Mouse (Mus musculus): ENCODE measurements around the gene Ubtd1. TPM values are rescaled to one million over a fixed set of nuclear protein-coding genes. Genes with fewer than 3 reads are reported as not detected.
A peak's percentile ranks its signal among the peaks of the same experiment; 100 is the strongest.

Ubtd1 gene
- polyA plus RNA-seq, 1 experiment from 2014 or later = 13.1 TPM

- H3K9me3 ChIP-seq (ENCODE audit: low read depth, low read length) = no peaks in the 10 kb centered on the region
- H3K9ac ChIP-seq = no peak overlapping the region
- H3K4me2 ChIP-seq = no peak overlapping the region
- no peak overlapping the region for H3K27ac ChIP-seq (ENCODE audit: low read depth)
- no peak for TF ChIP-seq CTCF (IDR thresholded peaks at IDR 0.05; ENCODE audit: low read depth)
- 83% methylated on average over 7 of the region's 7 CpGs for WGBS
- H3K36me3 ChIP-seq (ENCODE audit: insufficient read depth) = no peaks in the 10 kb centered on the region
- ATAC-seq (ENCODE audit: insufficient read depth) (no peak), DNase-seq (no peak)
- no peaks in the 10 kb centered on the region for H3K4me1 ChIP-seq (ENCODE audit: insufficient read depth)
- H3K27me3 ChIP-seq (ENCODE audit: insufficient read depth, low read length) = no peaks in the 10 kb centered on the region
- H3K4me3 ChIP-seq (ENCODE audit: low read depth, low read length) = no peak overlapping the region
Measured at GRCm38 (mm10) chr19:42061443-42061842, 79.9 kb downstream of the Ubtd1 start.

DNA sequence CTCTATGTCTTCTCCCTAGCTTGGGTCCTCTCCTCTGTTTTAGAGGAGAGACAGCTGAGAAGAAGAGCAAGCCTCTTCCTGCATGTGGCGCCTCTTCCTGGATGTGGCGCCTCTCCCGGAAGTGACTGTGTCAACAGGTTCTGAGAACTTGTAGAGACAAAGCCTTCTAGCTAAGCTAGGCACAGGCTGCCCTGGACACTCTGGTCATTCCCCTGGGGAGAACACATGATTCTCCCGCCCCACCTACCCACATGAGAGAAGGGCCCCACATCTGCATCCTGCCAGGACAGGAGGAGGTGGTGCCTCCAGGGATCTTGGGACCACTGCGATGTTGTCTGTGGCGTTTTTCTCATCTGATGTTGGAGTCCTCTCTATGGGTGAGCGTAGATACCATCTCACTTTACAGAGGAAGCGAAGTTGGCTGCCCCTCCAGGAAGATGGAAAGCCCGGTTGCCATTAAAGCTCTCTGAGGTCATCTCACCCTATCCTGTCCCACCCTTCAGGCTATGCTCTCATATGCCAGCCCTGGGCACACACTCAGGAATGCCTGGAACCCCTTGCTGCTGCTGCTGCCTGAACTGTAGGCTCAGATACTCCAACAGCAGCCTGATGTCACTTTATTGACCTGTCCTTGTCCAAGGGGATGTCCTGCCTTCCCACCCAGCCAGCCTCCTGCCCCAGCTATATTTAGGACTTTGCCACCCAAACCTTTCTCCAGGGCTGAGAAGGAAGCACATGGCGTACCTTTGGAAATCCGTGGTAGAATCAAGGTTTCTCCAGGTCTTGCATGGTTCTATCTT, 87.1 kb downstream of the Ubtd1 start:
- Histone ChIP-seq H3K4me2 (no peak overlapping the region), H3K9me3 (ENCODE audit: low read depth, low read length) (no peaks in the 10 kb centered on the region), H3K36me3 (ENCODE audit: insufficient read depth) (no peaks in the 10 kb centered on the region), H3K4me3 (ENCODE audit: low read depth, low read length) (no peak overlapping the region), H3K9ac (no peak overlapping the region), H3K4me1 (ENCODE audit: insufficient read depth) (no peaks in the 10 kb centered on the region), H3K27me3 (ENCODE audit: insufficient read depth, low read length) (no peaks in the 10 kb centered on the region), H3K27ac (ENCODE audit: low read depth) (no peak overlapping the region)
- ATAC-seq (ENCODE audit: insufficient read depth) (no peak), DNase-seq (no peak)
- WGBS = 69% methylated on average over 11 of the region's 11 CpGs
- no peak for TF ChIP-seq CTCF (IDR thresholded peaks at IDR 0.05; ENCODE audit: low read depth)

- H3K4me1 ChIP-seq (ENCODE audit: insufficient read depth) = no peaks in the 10 kb centered on the region
- no peaks in the 10 kb centered on the region for H3K36me3 ChIP-seq (ENCODE audit: insufficient read depth)
- WGBS = 52% methylated on average over 6 of the region's 6 CpGs
- no peak overlapping the region for H3K9ac ChIP-seq
- no peaks in the 10 kb centered on the region for H3K27me3 ChIP-seq (ENCODE audit: insufficient read depth, low read length)
- H3K4me3 ChIP-seq (ENCODE audit: low read depth, low read length) = no peak overlapping the region
- no peak overlapping the region for H3K27ac ChIP-seq (ENCODE audit: low read depth)
- no peak for ATAC-seq (ENCODE audit: insufficient read depth)
- peak; percentile 65 for TF ChIP-seq CTCF (IDR thresholded peaks at IDR 0.05; ENCODE audit: low read depth)
- H3K4me2 ChIP-seq = no peak overlapping the region
- H3K9me3 ChIP-seq (ENCODE audit: low read depth, low read length) = no peaks in the 10 kb centered on the region
- DNase-seq = peak; percentile 62
Measured at GRCm38 (mm10) chr19:42069241-42069525, 87.6 kb downstream of the Ubtd1 start.

GRCm38 (mm10) chr19:42071221-42071620, 89.7 kb downstream of the Ubtd1 start:
- Histone ChIP-seq H3K4me1 (ENCODE audit: insufficient read depth) (no peaks in the 10 kb centered on the region), H3K4me3 (ENCODE audit: low read depth, low read length) (no peak overlapping the region), H3K9me3 (ENCODE audit: low read depth, low read length) (no peaks in the 10 kb centered on the region), H3K27ac (ENCODE audit: low read depth) (no peak overlapping the region), H3K27me3 (ENCODE audit: insufficient read depth, low read length) (no peaks in the 10 kb centered on the region), H3K4me2 (no peak overlapping the region), H3K9ac (no peak overlapping the region), H3K36me3 (ENCODE audit: insufficient read depth) (peaks cover 9% of the 10 kb centered on the region; the same call in 1 of the 2 replicates)
- ATAC-seq (ENCODE audit: insufficient read depth) (no peak), DNase-seq (peak; percentile 59)
- TF ChIP-seq CTCF (IDR thresholded peaks at IDR 0.05; ENCODE audit: low read depth) = peak; percentile 47
- 61% methylated on average over 7 of the region's 7 CpGs for WGBS

DNA sequence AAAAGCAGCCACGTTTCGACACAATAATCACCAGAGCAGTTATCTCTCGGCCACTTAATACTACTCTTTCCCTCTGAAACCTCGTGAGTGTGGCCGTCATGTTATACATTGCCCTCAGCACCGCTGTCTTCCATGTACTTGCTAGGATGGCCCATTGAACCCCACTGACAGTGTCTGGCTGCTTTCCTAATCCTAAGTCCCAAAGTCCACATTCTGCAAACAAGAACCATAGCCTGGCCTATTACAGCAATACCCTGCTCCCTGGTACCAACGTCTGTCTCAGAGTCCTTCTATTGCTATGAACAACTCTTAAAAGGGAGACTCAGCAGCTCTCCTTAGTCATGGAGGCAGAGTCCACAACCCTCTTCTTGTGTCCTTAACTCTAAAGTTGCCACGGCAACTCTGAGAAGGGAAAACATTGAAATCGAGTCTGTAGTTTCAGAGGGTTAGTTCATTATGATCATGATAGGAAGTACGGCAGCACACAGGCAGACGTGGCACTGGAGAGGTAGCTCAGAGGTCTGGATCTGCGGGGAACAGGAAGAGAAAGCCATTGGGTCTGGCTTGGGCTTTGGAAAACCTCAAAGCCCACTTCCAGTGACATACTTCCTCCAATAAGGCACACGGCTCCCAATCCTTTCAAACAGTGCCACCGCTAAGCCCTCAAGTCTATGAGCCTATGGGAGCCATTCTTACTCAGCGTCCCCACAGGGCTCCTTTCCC, 90.5 kb downstream of the Ubtd1 start:
- ATAC-seq (ENCODE audit: insufficient read depth) (no peak), DNase-seq (no peak)
- Histone ChIP-seq H3K27me3 (ENCODE audit: insufficient read depth, low read length) (no peaks in the 10 kb centered on the region), H3K36me3 (ENCODE audit: insufficient read depth) (peaks cover 13% of the 10 kb centered on the region), H3K27ac (ENCODE audit: low read depth) (no peak overlapping the region), H3K9ac (no peak overlapping the region), H3K4me1 (ENCODE audit: insufficient read depth) (no peaks in the 10 kb centered on the region), H3K4me3 (ENCODE audit: low read depth, low read length) (no peak overlapping the region), H3K9me3 (ENCODE audit: low read depth, low read length) (no peaks in the 10 kb centered on the region), H3K4me2 (no peak overlapping the region)
- no peak for TF ChIP-seq CTCF (IDR thresholded peaks at IDR 0.05; ENCODE audit: low read depth)
- WGBS = 74% methylated on average over 15 of the region's 15 CpGs

GRCm38 (mm10) chr19:42072802-42073201, 91.2 kb downstream of the Ubtd1 start:
- 73% methylated on average over 7 of the region's 7 CpGs for WGBS
- no peak for ATAC-seq (ENCODE audit: insufficient read depth)
- Histone ChIP-seq H3K27me3 (ENCODE audit: insufficient read depth, low read length) (no peaks in the 10 kb centered on the region), H3K4me1 (ENCODE audit: insufficient read depth) (no peaks in the 10 kb centered on the region), H3K27ac (ENCODE audit: low read depth) (no peak overlapping the region), H3K9ac (no peak overlapping the region), H3K4me3 (ENCODE audit: low read depth, low read length) (no peak overlapping the region), H3K36me3 (ENCODE audit: insufficient read depth) (peaks cover 13% of the 10 kb centered on the region), H3K4me2 (no peak overlapping the region), H3K9me3 (ENCODE audit: low read depth, low read length) (no peaks in the 10 kb centered on the region)
- DNase-seq = no peak
- peak; percentile 20; the same call in 1 of the 2 replicates for TF ChIP-seq CTCF (IDR thresholded peaks at IDR 0.05; ENCODE audit: low read depth)

GRCm38 (mm10) chr19:42075051-42075450, 93.5 kb downstream of the Ubtd1 start:
- WGBS = 84% methylated on average over 2 of the region's 2 CpGs
- DNase-seq = no peak
- no peak for TF ChIP-seq CTCF (IDR thresholded peaks at IDR 0.05; ENCODE audit: low read depth)

More at GRCm38 (mm10) chr19:42075051-42075450, 93.5 kb downstream of the Ubtd1 start:
- H3K27me3 ChIP-seq (ENCODE audit: insufficient read depth, low read length) = no peaks in the 10 kb centered on the region
- no peaks in the 10 kb centered on the region for H3K9me3 ChIP-seq (ENCODE audit: low read depth, low read length)
- peaks cover 13% of the 10 kb centered on the region for H3K36me3 ChIP-seq (ENCODE audit: insufficient read depth)
- no peaks in the 10 kb centered on the region for H3K4me1 ChIP-seq (ENCODE audit: insufficient read depth)
- no peak overlapping the region for H3K9ac ChIP-seq
- H3K27ac ChIP-seq (ENCODE audit: low read depth) = no peak overlapping the region
- H3K4me2 ChIP-seq = no peak overlapping the region
- H3K4me3 ChIP-seq (ENCODE audit: low read depth, low read length) = no peak overlapping the region
- ATAC-seq (ENCODE audit: insufficient read depth) = no peak

All from lung, embryonic 14.5 days (tissue).